Mouse (Mus musculus) cerebellum, postnatal 25 days (tissue): Measurements from ENCODE around the gene Plk5.

Source experiments
- DNase-seq, 2 experiments: peaks; one replicate each; pipeline ENCODE4 v3.0.0; 2021; ENCODE audit warnings: mixed read lengths in 2 of 2

Gene Plk5

GRCm38 (mm10) chr10:80357994-80358639, 1.9 kb downstream of the Plk5 start:
- peak; percentile 73 to 83 for DNase-seq

DNA sequence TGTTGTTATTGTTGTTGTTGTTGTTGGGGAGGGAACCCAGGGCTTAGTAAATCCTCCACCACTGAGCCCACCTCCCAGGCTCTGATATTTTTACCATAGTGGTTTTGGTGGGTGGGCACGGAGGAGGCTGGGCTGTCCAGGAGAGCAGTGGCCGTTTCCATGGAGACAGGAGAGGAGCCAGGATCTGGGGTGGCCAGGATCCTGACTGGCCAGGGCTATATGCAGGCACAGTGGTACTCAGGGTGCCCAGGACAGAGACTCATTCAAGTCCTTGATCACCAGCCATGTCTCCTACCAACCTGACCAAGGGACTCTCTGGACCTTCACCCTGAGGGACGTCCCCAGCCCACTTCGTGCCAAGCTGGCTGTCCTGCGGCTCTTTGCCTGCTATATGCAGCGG, 7.5 kb downstream of the Plk5 start:
- no peak for DNase-seq

- DNase-seq, result no peak
Measured at GRCm38 (mm10) chr10:80365736-80366135, 9.5 kb downstream of the Plk5 start.

DNA sequence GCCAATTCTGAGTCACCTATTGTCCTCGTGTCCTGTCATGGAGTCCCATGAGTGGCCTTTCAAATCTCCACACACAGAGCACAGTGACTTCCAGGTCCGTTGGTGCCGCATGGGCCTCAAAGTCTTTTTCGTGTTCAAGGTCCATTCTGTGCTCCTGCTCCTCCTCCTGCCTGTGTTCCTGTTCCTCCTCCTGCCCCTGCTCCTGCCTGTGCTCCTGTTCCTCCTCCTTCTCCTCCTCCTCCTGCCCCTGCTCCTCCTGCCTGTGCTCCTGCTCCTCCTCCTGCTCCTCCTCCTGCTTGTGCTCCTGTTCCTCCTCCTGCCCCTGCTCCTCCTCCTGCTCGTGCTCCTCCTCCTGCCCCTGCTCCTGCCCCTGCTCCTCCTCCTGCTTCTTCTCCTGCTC, 11.7 kb downstream of the Plk5 start:
- no peak for DNase-seq

DNA sequence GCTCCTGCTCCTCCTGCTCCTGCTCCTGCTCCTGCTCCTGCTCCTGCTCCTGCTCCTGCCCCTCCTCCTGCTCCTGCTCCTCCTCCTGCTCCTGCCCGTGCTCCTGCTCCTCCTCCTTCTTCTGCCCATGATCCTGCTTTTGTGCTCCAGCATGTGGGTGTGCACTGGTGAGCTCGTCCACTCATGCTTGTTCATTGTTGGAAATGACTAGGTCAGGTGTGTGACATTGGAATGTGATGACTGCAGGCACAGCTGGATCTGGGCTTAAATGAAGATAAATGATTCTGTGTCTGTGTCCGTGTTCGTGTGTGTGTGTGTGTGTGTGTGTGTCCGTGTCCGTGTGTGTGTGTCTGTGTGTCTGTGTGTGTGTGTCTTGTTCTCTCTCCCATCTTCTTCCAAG, 12.1 kb downstream of the Plk5 start:
- DNase-seq, result no peak

- DNase-seq, result no peak
Measured at GRCm38 (mm10) chr10:80369995-80370747, 13.9 kb downstream of the Plk5 start.

GRCm38 (mm10) chr10:80371411-80371966, 15.2 kb downstream of the Plk5 start:
- peak; percentile 71 to 80 for DNase-seq

- no peak for DNase-seq
Measured at GRCm38 (mm10) chr10:80371983-80372382, 15.7 kb downstream of the Plk5 start.

DNA sequence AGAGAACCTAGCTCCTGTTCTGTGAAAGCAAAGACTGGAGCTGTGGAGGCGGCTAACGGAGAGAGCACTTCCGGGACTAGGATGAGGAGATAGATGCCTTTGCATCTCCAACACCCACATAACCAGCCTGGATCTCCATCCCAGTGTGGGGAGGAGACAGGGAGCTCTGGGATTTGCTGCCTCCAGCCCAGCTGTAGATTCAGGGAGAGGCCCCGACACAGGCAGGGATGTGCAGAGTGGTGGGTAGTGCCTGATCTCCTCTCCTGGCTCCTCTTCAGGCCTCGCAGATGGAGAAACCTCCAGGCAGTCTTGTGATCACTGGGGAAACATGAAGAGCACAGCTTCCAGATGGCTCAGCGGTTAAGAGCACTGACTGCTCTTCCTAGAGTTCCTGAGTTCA, 16.4 kb downstream of the Plk5 start:
- DNase-seq, result no peak

DNA sequence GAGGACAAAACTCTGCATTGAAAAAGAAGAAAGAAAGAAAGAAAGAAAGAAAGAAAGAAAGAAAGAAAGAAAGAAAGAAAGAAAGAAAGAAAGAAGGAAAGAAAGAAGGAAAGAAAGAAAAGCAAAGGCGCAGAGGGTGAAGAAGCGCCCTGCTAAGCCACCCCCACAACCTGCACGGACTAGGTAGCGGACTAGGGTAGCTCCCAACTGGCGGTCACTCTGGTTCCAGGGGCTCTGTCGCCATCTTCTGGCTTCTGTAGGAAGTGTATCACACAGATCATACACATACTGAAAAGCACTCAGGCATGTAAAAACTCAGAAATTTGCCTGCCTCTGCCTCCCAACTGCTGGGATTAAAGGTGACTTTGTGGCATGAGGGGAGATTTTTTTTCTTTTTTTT, 17.8 kb downstream of the Plk5 start:
- DNase-seq, result peak; percentile 86 to 91

GRCm38 (mm10) chr10:80376160-80376559, 19.9 kb downstream of the Plk5 start:
- peak; percentile 91 to 97 for DNase-seq

GRCm38 (mm10) chr10:80377716-80378115, 21.5 kb downstream of the Plk5 start:
- DNase-seq, result peak in 1 of 2 experiments; percentile 69

GRCm38 (mm10) chr10:80382641-80383365, 26.5 kb downstream of the Plk5 start:
- DNase-seq, result no peak

DNA sequence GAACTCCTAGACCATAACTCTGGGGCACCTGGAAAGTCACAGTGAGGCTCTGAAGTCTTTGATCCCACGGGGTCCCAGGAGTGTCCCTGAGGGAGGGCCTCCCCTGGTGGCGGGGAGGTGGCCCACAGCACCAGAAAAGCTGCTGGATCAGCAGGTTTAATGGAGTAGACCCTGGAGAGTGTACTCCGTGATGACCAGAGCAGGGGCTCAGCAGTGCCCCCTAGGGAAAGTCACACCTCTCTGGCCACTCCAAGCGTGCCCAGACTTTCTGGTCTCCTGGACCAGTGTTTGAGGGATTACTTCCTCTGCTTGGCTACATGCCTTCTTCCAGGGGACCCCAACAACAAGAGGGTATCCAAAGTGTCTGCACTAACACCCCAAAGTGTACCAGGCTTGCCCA, 27.2 kb downstream of the Plk5 start:
- DNase-seq, result peak in 1 of 2 experiments; percentile 63

DNA sequence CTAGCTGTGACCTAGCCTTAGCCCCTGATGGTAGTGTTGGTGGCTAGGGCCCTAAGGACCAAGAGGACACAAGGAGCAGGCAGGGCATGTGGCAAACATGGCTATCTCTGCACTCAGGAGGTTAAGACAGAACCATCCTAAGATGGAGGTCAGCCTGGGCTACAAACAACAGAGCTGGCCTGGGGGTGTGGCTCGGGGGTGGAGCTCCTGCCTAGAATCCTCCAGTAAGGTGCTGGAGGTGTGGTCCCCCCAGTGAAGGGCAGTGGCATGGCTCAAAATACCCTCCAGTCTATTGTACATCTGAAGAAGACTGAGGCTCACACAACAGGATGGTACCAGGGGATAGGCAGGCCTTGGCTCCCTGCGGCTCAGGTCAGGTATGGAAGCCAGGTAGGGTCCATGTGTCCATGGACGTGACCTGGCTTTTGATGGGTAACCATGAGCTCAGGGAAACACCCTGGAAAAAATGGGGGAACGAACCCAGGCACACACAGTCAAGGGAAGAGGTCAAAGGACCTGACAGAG, 27.9 kb downstream of the Plk5 start:
- peak in 1 of 2 experiments; percentile 47 for DNase-seq

DNA sequence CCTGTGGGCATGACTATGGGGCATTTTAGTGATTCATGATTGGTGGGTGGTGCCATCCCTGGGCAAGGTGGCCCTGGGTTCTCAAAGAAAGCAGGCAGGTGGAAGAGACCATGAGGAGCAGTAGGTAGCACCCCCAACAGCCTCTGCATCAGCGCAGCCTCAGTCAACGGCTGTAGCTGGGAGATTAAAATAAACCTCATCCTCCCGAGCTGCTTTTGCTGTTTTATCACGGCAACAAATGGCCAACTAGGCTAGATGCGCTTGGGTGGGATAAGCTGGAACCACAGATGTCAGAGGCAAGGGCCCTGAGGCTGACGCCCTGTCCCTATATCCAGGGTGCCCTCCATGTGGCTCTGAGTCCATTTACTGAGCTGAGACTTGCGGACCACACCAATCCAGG, 28.4 kb downstream of the Plk5 start:
- DNase-seq, result no peak

DNA sequence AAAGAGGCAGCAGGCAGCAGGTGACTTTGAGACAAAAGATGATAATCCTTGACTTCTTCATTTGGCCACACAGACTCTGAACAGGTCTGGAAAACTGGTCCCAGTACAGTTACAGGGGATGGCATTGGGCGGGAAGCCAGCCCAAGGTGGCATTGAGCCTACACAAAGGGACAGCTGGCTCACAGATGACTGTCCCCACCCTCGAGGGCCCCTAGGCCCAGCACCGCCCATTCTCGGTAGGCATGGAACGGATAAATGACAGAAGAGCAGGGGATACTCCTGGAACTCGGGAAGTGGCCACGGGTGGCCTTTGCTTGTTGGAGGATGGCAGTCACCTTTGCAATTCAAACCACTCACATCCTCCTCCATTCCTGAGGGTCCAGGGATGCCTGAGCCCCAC, 29.1 kb downstream of the Plk5 start:
- peak in 1 of 2 experiments; percentile 65 for DNase-seq

DNA sequence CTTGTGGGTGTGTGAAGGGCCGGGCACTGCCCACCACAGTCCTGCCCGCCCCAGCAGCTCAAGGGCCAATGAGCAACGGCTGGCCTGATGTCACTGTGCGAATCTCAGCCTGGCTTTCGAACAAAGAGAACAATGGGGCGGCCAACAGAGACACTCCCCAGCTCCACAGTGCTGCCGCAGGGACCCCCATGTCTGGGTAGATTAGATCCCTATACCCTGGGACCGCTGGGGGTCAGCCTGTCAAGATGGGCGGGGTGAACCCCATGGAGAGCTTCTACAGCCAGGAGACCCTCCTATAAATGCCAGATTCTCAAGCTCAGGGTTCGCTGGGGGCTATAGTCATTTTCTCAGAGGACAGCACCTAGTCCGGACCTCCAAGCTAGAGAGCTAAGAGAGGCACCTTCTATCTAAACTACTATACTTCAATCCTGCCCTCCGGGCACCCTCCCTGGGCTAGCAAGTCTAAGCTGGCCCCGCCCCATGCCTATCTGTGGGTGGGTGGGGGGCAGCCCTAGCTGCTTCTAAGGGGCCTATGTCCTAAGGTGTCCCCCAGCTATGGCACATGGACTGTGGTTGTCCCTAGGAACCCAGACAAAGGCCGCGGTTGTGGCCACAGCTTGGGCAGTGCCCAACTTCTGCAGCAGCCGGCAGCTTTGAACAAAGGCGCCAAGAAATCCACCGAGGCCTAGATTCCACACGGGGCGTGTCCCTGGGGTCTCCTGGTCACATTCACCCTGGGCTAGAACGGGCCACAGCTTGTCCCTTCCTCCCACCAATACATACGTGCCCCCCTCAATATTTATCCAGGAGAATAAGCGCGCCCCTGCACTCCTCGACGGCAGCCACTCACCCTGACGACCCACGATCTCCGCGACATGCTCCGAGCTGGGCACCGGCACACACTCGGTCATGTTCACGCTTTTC, 29.8 kb downstream of the Plk5 start:
- DNase-seq, result peak in 1 of 2 experiments; percentile 47

- peak; percentile 48 to 61 for DNase-seq
Measured at GRCm38 (mm10) chr10:80386735-80387471, 30.6 kb downstream of the Plk5 start.

DNA sequence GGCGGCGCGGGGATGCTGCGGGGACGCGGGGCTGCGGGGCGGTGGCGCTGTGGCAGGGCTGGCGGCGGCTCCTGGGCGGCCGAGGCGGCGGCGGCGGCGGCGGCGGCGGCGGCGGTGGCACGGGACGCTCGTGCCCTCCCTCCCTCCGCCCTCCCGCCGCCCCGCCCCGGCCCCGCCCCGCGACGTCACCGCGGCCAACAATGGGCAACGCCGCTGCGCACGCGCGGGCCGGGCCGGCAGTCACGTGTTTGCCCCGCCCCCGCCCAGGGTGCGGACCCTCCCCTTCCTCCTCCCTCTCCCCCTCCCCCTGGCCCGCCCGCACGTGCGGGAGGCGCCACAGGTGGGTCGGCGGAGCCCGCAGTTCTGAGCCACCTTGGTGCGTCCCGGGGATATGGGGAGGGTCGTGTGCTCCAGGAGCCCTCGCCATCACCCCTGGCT, 31.3 kb downstream of the Plk5 start, which contains the start of gene Mex3d:
Gene Mex3d (minus strand): TSS at position 138 of the 438 bp plus-strand sequence.
- DNase-seq, result peak; percentile 90 to 97

- no peak for DNase-seq
Measured at GRCm38 (mm10) chr10:80388731-80389130, 32.5 kb downstream of the Plk5 start.
